Mouse (Mus musculus) erythroblast, embryonic 14.5 days (primary cell): Measurements from ENCODE around the gene Myo15. TPM values are rescaled to one million over a fixed set of nuclear protein-coding genes. Genes with fewer than 3 reads are reported as not detected.
"Not testable (repeated sequence)": the region's sequence is repeated elsewhere in the genome, so short reads cannot be mapped to it uniquely, and the experiment has no call there.

Experiments
- H3K27me3 ChIP-seq: 2 replicates; pipeline ENCODE4 v1.6.1; 2012; ENCODE audit warnings: inconsistent platforms; ENCODE audit not compliant: control insufficient read depth
- H3K36me3 ChIP-seq: 2 replicates; pipeline ENCODE4 v1.6.1; 2012; ENCODE audit warnings: mild to moderate bottlenecking, inconsistent platforms; ENCODE audit not compliant: control insufficient read depth
- H3K4me1 ChIP-seq: 2 replicates; pipeline ENCODE4 v1.6.1; 2012; ENCODE audit warnings: inconsistent platforms; ENCODE audit not compliant: control insufficient read depth
- H3K4me3 ChIP-seq: replicated peaks from 2 replicates; pipeline ENCODE3; 2012; ENCODE audit warnings: moderate library complexity, mild to moderate bottlenecking, inconsistent platforms
- H3K9me3 ChIP-seq: 2 replicates; pipeline ENCODE4 v1.6.1; 2012; ENCODE audit warnings: low read length, inconsistent platforms, mixed read lengths; ENCODE audit not compliant: control insufficient read depth
- GATA1 ChIP-seq: IDR thresholded peaks from 2 replicates; pipeline ENCODE4 v1.6.1; 2012; ENCODE audit warnings: low read length, inconsistent platforms, mixed read lengths
- TAL1 ChIP-seq: IDR thresholded peaks from 3 replicates; pipeline ENCODE4 v1.6.1; 2012; ENCODE audit warnings: low read length, inconsistent platforms, mixed read lengths
- polyA plus RNA-seq: library from polyadenylated mRNA; stranded (reverse); fragments of >175 nt; gene quantifications from 2 replicates; pipeline ENCODE4 v1.2.3, GENCODE M21; 2012

The Myo15 gene
- polyA plus RNA-seq, 1 experiment, result 0.52 TPM

- H3K4me1 ChIP-seq, result peaks cover 50% of the 10 kb centered on the region
- H3K9me3 ChIP-seq, result no peaks in the 10 kb centered on the region
- peaks cover 42% of the 10 kb centered on the region for H3K36me3 ChIP-seq
- TF ChIP-seq TAL1 (no peak), GATA1 (no peak)
- peaks cover 8% of the 10 kb centered on the region for H3K27me3 ChIP-seq
- peak overlapping the region; percentile 89 for H3K4me3 ChIP-seq
These were observed 69.5 kb downstream of the Myo15 start for GRCm38 (mm10) chr11:60538371-60539281.

GRCm38 (mm10) chr11:60539540-60539939 lies 70.4 kb downstream of the Myo15 start:
- Histone ChIP-seq H3K4me3 (peak overlapping the region; percentile 89), H3K9me3 (no peaks in the 10 kb centered on the region), H3K4me1 (peaks cover 49% of the 10 kb centered on the region), H3K27me3 (peaks cover under 1% of the 10 kb centered on the region; the same call in 1 of the 2 replicates), H3K36me3 (peaks cover 51% of the 10 kb centered on the region)
- no peak for TF ChIP-seq GATA1
- no peak for TF ChIP-seq TAL1

- Histone ChIP-seq H3K4me3 (peak overlapping the region; percentile 89), H3K36me3 (peaks cover 56% of the 10 kb centered on the region), H3K4me1 (peaks cover 51% of the 10 kb centered on the region), H3K9me3 (no peaks in the 10 kb centered on the region), H3K27me3 (no peaks in the 10 kb centered on the region)
- TF ChIP-seq TAL1, result no peak
- TF ChIP-seq GATA1, result no peak
These were observed 71.0 kb downstream of the Myo15 start for GRCm38 (mm10) chr11:60540002-60540610.

GRCm38 (mm10) chr11:60540761-60541160 lies 71.6 kb downstream of the Myo15 start:
- peaks cover 49% of the 10 kb centered on the region for H3K4me1 ChIP-seq
- no peak for TF ChIP-seq GATA1

GRCm38 (mm10) chr11:60541831-60542230 lies 72.7 kb downstream of the Myo15 start:
- no peaks in the 10 kb centered on the region for H3K9me3 ChIP-seq
- H3K4me3 ChIP-seq, result no peak overlapping the region
- no peaks in the 10 kb centered on the region for H3K27me3 ChIP-seq
- H3K36me3 ChIP-seq, result peaks cover 73% of the 10 kb centered on the region
- no peak for TF ChIP-seq TAL1
- TF ChIP-seq GATA1, result no peak
- H3K4me1 ChIP-seq, result peaks cover 38% of the 10 kb centered on the region

More at GRCm38 (mm10) chr11:60540761-60541160, 71.6 kb downstream of the Myo15 start:
- Histone ChIP-seq H3K4me3 (peak overlapping the region; percentile 89), H3K9me3 (no peaks in the 10 kb centered on the region), H3K36me3 (peaks cover 62% of the 10 kb centered on the region), H3K27me3 (no peaks in the 10 kb centered on the region)

- H3K4me3 ChIP-seq, H3K27me3 ChIP-seq, H3K9me3 ChIP-seq: not testable (repeated sequence)
- peaks cover 37% of the 10 kb centered on the region for H3K4me1 ChIP-seq
- peaks cover 87% of the 10 kb centered on the region for H3K36me3 ChIP-seq
These were observed 74.1 kb downstream of the Myo15 start for GRCm38 (mm10) chr11:60543211-60543610.

- Histone ChIP-seq H3K4me3 (no peak overlapping the region), H3K27me3 (no peaks in the 10 kb centered on the region), H3K36me3 (peaks cover 97% of the 10 kb centered on the region), H3K4me1 (peaks cover 21% of the 10 kb centered on the region), H3K9me3 (no peaks in the 10 kb centered on the region)
- TF ChIP-seq GATA1 (no peak), TAL1 (no peak)
These were observed 76.3 kb downstream of the Myo15 start for GRCm38 (mm10) chr11:60545433-60545832.

GRCm38 (mm10) chr11:60548112-60548511 lies 79.0 kb downstream of the Myo15 start:
- H3K36me3 ChIP-seq, result peaks cover 99% of the 10 kb centered on the region
- peaks cover 5% of the 10 kb centered on the region for H3K4me1 ChIP-seq
- H3K4me3 ChIP-seq, result no peak overlapping the region
- no peaks in the 10 kb centered on the region for H3K27me3 ChIP-seq
- H3K9me3 ChIP-seq, result no peaks in the 10 kb centered on the region
- TF ChIP-seq TAL1 (no peak), GATA1 (no peak)

- Histone ChIP-seq H3K36me3 (peaks cover 100% of the 10 kb centered on the region), H3K27me3 (no peaks in the 10 kb centered on the region), H3K9me3 (no peaks in the 10 kb centered on the region), H3K4me3 (no peak overlapping the region), H3K4me1 (no peaks in the 10 kb centered on the region; the same call in 1 of the 2 replicates)
- TF ChIP-seq GATA1 (no peak), TAL1 (no peak)
These were observed 84.0 kb downstream of the Myo15 start for GRCm38 (mm10) chr11:60553091-60553490.
